Mouse (Mus musculus): ENCODE data around the gene Gm8720.
"Not testable (repeated sequence)": the region's sequence is repeated elsewhere in the genome, so short reads cannot be mapped to it uniquely, and the experiment has no call there.

DNA sequence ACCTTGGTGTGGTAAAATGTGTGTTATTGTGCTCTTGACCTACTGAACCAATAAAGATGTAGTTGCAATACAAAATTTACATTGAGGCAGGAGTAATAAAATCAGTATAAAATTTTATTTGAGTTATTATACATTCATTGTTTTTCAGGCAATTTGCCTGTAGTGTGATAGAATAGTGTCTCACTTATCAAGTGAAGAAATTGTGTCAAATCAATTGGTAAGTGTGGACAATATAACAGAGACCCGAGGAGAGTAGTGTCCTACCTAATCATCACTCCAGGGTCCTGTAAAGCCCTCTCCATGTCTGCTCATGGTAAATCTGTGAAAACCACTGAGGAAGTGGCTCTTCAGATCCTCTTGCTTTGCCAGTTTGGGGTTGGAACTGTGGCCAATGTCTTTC, 12.0 kb downstream of the Gm8720 start, which contains the start of gene Vmn1r163:
- TF ChIP-seq POLR2A (IDR thresholded peaks at IDR 0.05; ENCODE audit: insufficient read depth, low read depth, low read length); CTCF (IDR thresholded peaks at IDR 0.05); EP300 (IDR thresholded peaks at IDR 0.05; ENCODE audit: insufficient read depth, low read depth, low read length): not testable (repeated sequence)

All from heart, adult 2 months (tissue).